Mouse (Mus musculus) megakaryocyte, embryonic 14.5 days (primary cell): Measurements from ENCODE around the gene Abca3. TPM values are rescaled to one million over a fixed set of nuclear protein-coding genes. Genes with fewer than 3 reads are reported as not detected.

ENCODE experiments used
- H3K27me3 ChIP-seq: replicated peaks from 2 replicates; pipeline ENCODE3; 2012; ENCODE audit warnings: inconsistent platforms
- H3K36me3 ChIP-seq: replicated peaks from 2 replicates; pipeline ENCODE3; 2012; ENCODE audit warnings: low read length, inconsistent platforms, mixed read lengths
- H3K4me1 ChIP-seq: 2 replicates; pipeline ENCODE4 v1.6.1; 2012; ENCODE audit warnings: inconsistent platforms
- H3K4me3 ChIP-seq: replicated peaks from 2 replicates; pipeline ENCODE3; 2012; ENCODE audit warnings: moderate library complexity, mild to moderate bottlenecking, inconsistent platforms
- H3K9me3 ChIP-seq: 2 replicates; pipeline ENCODE4 v1.6.1; 2012; ENCODE audit warnings: inconsistent platforms
- FLI1 ChIP-seq: IDR thresholded peaks from 2 replicates; pipeline ENCODE4 v1.6.1; 2012; ENCODE audit warnings: low read length, inconsistent platforms, mixed read lengths
- GATA1 ChIP-seq: IDR thresholded peaks from 3 replicates; pipeline ENCODE4 v1.6.1; 2012; ENCODE audit warnings: mixed read lengths, low read length, inconsistent platforms, borderline replicate concordance
- polyA plus RNA-seq: library from polyadenylated mRNA; stranded (reverse); fragments of >175 nt; gene quantifications from 2 replicates; pipeline ENCODE4 v1.2.3, GENCODE M21; 2012; ENCODE audit warnings: low replicate concordance; ENCODE audit not compliant: insufficient read depth

Abca3 gene
- polyA plus RNA-seq, 1 experiment, result 7.6 TPM

DNA sequence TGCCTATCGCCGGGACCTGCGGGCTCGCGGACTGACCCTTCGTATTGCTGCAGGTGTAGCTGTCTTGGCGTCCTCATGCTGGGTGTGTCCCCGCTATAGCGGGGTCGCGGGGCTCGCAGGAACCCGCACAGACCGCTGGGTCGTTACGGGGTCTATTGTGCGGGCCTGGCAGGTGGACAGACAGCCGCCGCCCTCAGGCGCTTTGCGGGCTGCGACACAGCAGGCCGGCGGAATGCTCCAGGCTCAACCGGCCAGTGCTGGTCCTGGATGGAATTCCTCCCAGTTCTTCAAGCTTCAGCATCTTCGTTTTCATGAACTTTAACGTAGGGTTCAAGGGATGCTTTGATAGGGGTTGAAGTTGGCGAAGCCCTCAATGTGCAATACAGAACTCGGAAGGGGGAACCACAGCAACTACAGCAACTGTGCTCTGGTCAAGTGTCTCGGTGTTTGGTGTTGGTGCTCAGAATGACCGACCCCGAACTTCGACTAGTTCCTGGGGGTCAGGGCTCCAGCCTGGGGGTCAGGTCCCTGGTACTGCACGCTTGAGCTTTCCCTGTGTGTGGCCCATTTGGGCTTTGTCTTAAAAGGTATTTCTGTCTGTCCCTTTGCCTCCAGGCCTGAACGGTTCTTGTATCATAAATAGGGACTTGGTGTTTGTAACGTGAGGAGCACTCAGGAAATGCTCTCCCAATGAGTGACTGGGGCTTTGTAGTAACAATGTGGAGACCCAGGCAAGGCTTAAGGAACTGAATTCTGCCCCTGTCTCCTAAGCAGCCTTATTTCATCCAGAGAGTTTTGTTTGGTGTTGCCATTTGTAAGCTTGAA is 832 bp downstream of the Abca3 start:
- Histone ChIP-seq H3K4me3 (peak overlapping the region; percentile 95), H3K9me3 (no peaks in the 10 kb centered on the region), H3K4me1 (peaks cover 41% of the 10 kb centered on the region), H3K27me3 (peaks cover 13% of the 10 kb centered on the region), H3K36me3 (peaks cover 31% of the 10 kb centered on the region)
- TF ChIP-seq GATA1 (no peak), FLI1 (no peak)

DNA sequence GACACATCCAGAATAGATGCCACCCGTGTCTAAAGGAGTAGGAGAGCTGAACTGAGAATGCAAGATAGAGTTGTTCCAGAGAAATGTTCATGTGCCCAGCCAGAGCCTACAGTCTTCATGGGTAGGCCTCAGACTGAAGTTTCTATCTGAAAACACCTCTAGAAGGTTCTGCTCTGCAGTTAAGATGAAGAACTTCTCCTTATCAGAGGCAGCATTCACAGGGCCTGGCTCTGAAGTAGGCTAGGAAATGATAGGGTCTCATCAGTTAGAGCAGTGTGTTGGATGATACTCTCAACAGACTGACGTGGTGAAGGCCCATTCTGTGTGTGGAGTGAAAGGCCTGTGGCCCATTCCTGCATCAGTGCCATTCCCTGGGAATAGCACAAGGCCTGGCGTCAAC is 2.2 kb downstream of the Abca3 start:
- H3K9me3 ChIP-seq, result no peaks in the 10 kb centered on the region; the same call in 1 of the 2 replicates
- no peak for TF ChIP-seq GATA1
- no peak for TF ChIP-seq FLI1
- peak overlapping the region; percentile 95 for H3K4me3 ChIP-seq
- peaks cover 44% of the 10 kb centered on the region for H3K36me3 ChIP-seq
- peaks cover 12% of the 10 kb centered on the region for H3K27me3 ChIP-seq
- H3K4me1 ChIP-seq, result peaks cover 51% of the 10 kb centered on the region

DNA sequence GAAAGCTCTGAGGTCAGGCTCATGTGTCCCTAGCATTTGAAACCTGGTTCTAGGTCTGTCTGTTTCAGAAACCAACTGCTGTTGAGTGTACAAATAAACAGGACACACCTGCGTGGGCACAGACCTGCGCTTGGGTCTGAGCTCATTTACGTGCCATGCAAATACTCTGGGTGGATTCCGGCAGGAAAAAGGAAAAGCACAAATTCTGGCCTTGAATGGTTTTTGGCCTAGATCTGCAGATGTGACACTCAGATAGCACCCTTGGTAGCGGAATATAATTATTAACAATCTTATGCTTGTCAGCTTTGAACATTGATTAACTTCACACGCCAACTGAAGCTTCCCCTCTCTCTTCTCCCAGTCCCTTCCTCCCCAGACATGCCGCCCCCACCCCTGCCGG is 3.5 kb downstream of the Abca3 start:
- Histone ChIP-seq H3K4me3 (no peak overlapping the region), H3K9me3 (no peaks in the 10 kb centered on the region; the same call in 1 of the 2 replicates), H3K4me1 (peaks cover 64% of the 10 kb centered on the region), H3K27me3 (peaks cover 11% of the 10 kb centered on the region), H3K36me3 (peaks cover 58% of the 10 kb centered on the region)
- TF ChIP-seq FLI1 (no peak), GATA1 (no peak)

DNA sequence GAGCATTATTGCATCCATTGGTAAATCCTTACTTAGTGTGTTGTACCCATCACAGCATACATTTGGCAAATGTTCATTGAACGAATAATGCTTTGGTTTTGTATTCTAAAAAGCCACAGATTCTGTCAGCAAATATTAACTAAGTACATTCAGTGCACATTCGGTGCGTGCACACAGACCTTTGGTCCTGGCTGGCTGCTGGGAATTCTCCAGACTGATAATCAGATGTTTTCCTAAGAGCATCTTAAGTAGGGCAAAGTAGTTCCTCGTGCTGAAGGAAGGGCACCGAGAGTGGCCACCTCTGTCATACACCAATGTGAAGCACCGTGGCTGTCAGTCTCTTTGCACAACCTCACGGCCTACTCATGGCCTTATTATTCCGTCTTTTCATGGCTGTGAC is 7.3 kb downstream of the Abca3 start:
- Histone ChIP-seq H3K36me3 (peaks cover 89% of the 10 kb centered on the region), H3K4me3 (no peak overlapping the region), H3K4me1 (peaks cover 49% of the 10 kb centered on the region), H3K9me3 (no peaks in the 10 kb centered on the region; the same call in 1 of the 2 replicates), H3K27me3 (no peaks in the 10 kb centered on the region)
- TF ChIP-seq GATA1, result no peak
- no peak for TF ChIP-seq FLI1

DNA sequence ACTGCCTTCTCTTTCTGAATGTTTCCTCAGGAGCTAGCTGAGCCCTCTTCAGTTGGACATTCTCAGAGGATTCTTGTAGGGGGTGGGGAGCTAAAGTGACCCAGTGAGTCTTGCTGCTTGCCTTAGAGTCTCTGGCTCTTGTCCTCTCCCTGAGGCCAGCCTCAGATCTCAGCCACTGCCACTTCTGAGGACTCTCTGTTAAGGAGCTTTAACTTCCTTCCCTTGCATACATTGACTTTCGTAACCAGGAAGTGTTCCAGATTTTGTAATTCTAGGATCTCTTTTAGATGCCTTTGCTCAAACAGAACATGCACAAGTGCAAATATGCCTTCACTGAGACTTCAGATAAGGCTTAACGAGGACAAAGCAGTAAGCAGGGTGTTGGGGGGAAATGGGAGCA is 8.2 kb downstream of the Abca3 start:
- Histone ChIP-seq H3K4me3 (no peak overlapping the region), H3K27me3 (no peaks in the 10 kb centered on the region), H3K4me1 (peaks cover 40% of the 10 kb centered on the region), H3K9me3 (no peaks in the 10 kb centered on the region; the same call in 1 of the 2 replicates), H3K36me3 (peaks cover 91% of the 10 kb centered on the region)
- no peak for TF ChIP-seq GATA1
- no peak for TF ChIP-seq FLI1

DNA sequence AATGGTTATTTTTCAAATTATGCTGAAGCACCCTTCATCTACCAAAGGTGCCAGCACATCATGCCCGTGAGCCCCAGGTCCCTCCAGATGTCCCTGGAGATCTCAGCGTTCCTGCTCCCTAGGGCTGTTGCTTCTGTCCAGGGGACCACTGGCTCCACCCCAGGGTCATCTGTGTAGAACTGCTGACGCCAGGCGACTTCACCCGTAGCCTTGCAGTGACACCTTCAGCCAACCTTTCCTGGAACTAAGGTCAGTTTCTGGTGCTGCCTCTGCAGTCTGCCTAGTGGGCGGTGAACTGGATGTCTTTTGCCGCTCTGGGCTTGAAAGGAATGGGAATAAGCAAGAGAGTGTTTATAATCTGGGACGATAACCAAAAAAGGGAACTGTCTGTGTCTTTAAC is 9.1 kb downstream of the Abca3 start:
- H3K9me3 ChIP-seq, result no peaks in the 10 kb centered on the region; the same call in 1 of the 2 replicates
- TF ChIP-seq GATA1 (no peak), FLI1 (no peak)
- peaks cover 92% of the 10 kb centered on the region for H3K36me3 ChIP-seq
- H3K4me3 ChIP-seq, result no peak overlapping the region
- peaks cover 35% of the 10 kb centered on the region for H3K4me1 ChIP-seq
- no peaks in the 10 kb centered on the region for H3K27me3 ChIP-seq

DNA sequence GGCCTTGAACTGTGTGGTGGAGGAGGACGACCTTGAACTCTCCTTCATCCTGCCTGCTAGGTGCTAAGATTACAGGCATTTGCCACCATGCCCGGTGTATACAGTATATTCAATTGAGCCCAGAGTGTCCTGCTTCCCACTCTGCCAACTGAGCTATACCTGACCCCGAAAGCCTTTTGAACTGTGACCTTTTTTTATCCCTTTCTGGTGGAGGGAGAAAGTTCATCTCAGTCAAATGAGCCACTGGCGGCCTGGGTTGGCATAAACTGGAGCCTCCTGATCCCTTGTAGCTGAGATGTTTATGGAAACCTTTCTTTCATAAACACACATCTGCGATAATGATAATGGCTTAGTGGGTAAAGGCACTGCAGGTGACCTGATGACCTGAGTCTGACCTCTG is 9.5 kb downstream of the Abca3 start:
- TF ChIP-seq FLI1 (no peak), GATA1 (no peak)
- no peaks in the 10 kb centered on the region; the same call in 1 of the 2 replicates for H3K9me3 ChIP-seq
- H3K4me3 ChIP-seq, result no peak overlapping the region
- peaks cover 35% of the 10 kb centered on the region for H3K4me1 ChIP-seq
- no peaks in the 10 kb centered on the region for H3K27me3 ChIP-seq
- H3K36me3 ChIP-seq, result peaks cover 92% of the 10 kb centered on the region

DNA sequence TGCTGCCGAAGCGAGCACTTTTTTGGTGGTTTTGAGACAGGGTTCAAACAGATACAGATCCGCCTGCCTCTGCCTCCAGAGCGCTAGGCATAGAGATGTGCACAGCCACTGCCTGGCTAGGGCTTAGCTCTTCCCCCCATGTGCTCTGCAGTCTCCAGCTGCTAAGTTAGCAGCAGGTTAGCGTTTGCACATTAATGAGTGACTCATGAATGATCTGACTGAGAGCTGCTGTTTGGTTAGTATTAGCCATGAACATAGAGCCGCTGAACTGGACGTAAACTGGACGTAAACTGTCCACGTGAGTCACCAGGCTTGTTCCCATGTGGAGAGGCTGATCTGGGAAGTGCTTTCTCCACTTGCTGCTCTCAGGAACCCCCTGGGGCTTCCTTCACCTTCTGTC is 10.8 kb downstream of the Abca3 start:
- no peaks in the 10 kb centered on the region; the same call in 1 of the 2 replicates for H3K9me3 ChIP-seq
- H3K4me1 ChIP-seq, result peaks cover 31% of the 10 kb centered on the region
- no peaks in the 10 kb centered on the region for H3K27me3 ChIP-seq
- TF ChIP-seq GATA1 (no peak), FLI1 (no peak)
- no peak overlapping the region for H3K4me3 ChIP-seq
- peaks cover 96% of the 10 kb centered on the region for H3K36me3 ChIP-seq

DNA sequence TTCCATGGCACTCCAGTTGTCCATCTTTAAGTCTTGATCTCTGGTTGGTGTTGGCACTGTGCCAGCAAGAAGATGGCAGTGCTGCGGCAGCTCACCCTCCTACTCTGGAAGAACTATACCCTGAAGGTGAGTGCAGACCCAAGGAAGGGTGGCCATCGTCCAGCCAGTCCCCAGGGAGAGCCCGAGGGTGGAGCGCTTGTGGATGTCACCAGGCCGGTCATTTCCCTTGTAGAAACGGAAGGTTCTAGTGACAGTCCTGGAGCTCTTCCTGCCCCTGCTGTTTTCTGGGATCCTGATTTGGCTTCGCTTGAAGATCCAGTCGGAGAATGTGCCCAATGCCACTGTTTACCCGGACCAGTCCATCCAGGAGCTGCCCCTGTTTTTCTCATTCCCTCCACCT is 12.7 kb downstream of the Abca3 start:
- no peak overlapping the region for H3K4me3 ChIP-seq
- peaks cover 91% of the 10 kb centered on the region for H3K36me3 ChIP-seq
- no peak for TF ChIP-seq FLI1
- TF ChIP-seq GATA1, result no peak
- no peaks in the 10 kb centered on the region for H3K27me3 ChIP-seq
- H3K4me1 ChIP-seq, result peaks cover 16% of the 10 kb centered on the region
- H3K9me3 ChIP-seq, result no peaks in the 10 kb centered on the region

DNA sequence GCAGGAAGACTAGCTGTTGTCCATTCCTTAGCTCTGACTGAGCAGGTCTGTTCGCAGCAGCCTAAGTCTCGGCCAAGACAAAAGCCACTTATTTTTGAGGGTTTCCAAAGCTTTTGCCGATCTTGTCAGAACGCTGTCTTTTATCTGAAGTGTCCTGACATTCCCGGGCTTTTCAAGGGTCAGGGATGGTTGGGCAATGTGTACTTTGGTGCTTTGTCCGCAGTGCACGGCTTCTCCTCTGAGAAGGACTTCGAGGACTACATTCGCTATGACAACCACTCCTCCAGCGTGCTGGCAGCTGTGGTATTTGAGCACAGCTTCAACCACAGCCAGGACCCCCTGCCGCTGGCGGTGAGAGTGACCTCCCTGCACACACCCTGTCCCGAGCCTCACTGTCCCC is 14.1 kb downstream of the Abca3 start:
- Histone ChIP-seq H3K9me3 (no peaks in the 10 kb centered on the region), H3K4me3 (no peak overlapping the region), H3K36me3 (peaks cover 84% of the 10 kb centered on the region), H3K27me3 (no peaks in the 10 kb centered on the region), H3K4me1 (peaks cover 3% of the 10 kb centered on the region; the same call in 1 of the 2 replicates)
- TF ChIP-seq FLI1 (no peak), GATA1 (no peak)
